Mouse (Mus musculus) CD8-positive naive resting alpha-beta T cell, adult 57 days (primary cell): ENCODE data around the gene Nr1h4. TPM values are rescaled to one million over a fixed set of nuclear protein-coding genes. Genes with fewer than 3 reads are reported as not detected.

Experiments
- total RNA-seq: library from RNA; stranded (reverse); gene quantifications from one replicate; pipeline ENCODE4 v1.2.4, GENCODE M21; 2023

The Nr1h4 gene
- total RNA-seq, result not detected

GRCm38 (mm10) chr10:89532929-89533727 is at the start of gene Nr1h4:
Gene Nr1h4, minus strand, starts transcription at chr10:89533585.

GRCm38 (mm10) chr10:89443623-89444151 is 89.7 kb downstream of the Nr1h4 start, which contains the start of gene Gas2l3:
Gene Gas2l3, minus strand, starts transcription at chr10:89443967.

Other genes with a start within 250 kb of the Nr1h4 start
- gene Ano4, start 188.8 kb downstream of the Nr1h4 start, total RNA-seq, result not detected
- gene Gas2l3, start 89.6 kb downstream of the Nr1h4 start, total RNA-seq, result 1.5 TPM
- 0.28 TPM for gene Slc17a8, start 87.7 kb upstream of the Nr1h4 start, total RNA-seq
- 31.0 TPM for gene Scyl2, start 152.7 kb upstream of the Nr1h4 start, total RNA-seq
- 24.3 TPM for gene Actr6, start 198.7 kb upstream of the Nr1h4 start, total RNA-seq
- gene Uhrf1bp1l, start 211.4 kb upstream of the Nr1h4 start, total RNA-seq, result 52.7 TPM